Mouse (Mus musculus) small intestine, adult 2 months (tissue): Measurements from ENCODE around the gene Phtf2. TPM values are rescaled to one million over a fixed set of nuclear protein-coding genes. Genes with fewer than 3 reads are reported as not detected.
"Not testable (repeated sequence)": the region's sequence is repeated elsewhere in the genome, so short reads cannot be mapped to it uniquely, and the experiment has no call there.

Experiments
- H3K27ac ChIP-seq: fragments of 200-500 bp; 2 replicates; pipeline ENCODE4 v1.5.1; 2012; ENCODE audit warnings: low read depth, low read length, control low read depth, inconsistent platforms; ENCODE audit not compliant: insufficient read depth
- H3K27me3 ChIP-seq: fragments of 200-500 bp; 2 replicates; pipeline ENCODE4 v1.6.1; 2012; ENCODE audit warnings: mild to moderate bottlenecking, moderate library complexity, low read length, inconsistent platforms; ENCODE audit not compliant: control insufficient read depth, insufficient read depth
- H3K36me3 ChIP-seq: fragments of 200-500 bp; 2 replicates; pipeline ENCODE4 v1.6.1; 2012; ENCODE audit warnings: mild to moderate bottlenecking, low read length, control low read depth, inconsistent platforms; ENCODE audit not compliant: control insufficient read depth, insufficient read depth
- H3K4me1 ChIP-seq: fragments of 200-500 bp; 2 replicates; pipeline ENCODE4 v1.6.1; 2012; ENCODE audit warnings: low read length, inconsistent platforms, mixed read lengths; ENCODE audit not compliant: control insufficient read depth, insufficient read depth, insufficient read length
- H3K4me3 ChIP-seq: fragments of 200-500 bp; 2 replicates; pipeline ENCODE4 v1.5.1; 2012; ENCODE audit warnings: low read depth, mild to moderate bottlenecking, control low read depth, inconsistent platforms, low read length, moderate library complexity
- CTCF ChIP-seq: fragments of 200-500 bp; IDR thresholded peaks from 2 replicates; pipeline ENCODE4 v1.5.1; 2012; ENCODE audit warnings: low read depth, mild to moderate bottlenecking, control low read depth, inconsistent platforms, low read length, moderate library complexity, mixed read lengths; ENCODE audit not compliant: insufficient replicate concordance, insufficient read length; ENCODE audit errors: extremely low read depth
- POLR2A ChIP-seq: fragments of 200-500 bp; IDR thresholded peaks from 2 replicates; pipeline ENCODE4 v1.6.1; 2012; ENCODE audit warnings: low read depth, mild to moderate bottlenecking, control low read depth, inconsistent platforms, low read length, moderate library complexity
- WGBS: fragments of 180-500 bp; shearing (Covaris S2); methylation state at CpG from one replicate; pipeline ENCODE4 v1.1.7; 2018; 5-methylcytosine and 5-hydroxymethylcytosine counted together
- polyA plus RNA-seq: library from polyadenylated mRNA; depleted of rRNA; stranded (reverse); fragments of >200 nt; gene quantifications from 2 replicates; pipeline ENCODE4 v1.2.3, GENCODE M21; 2012

Gene Phtf2
- polyA plus RNA-seq, 1 experiment, result 0.27 TPM

GRCm38 (mm10) chr5:20791793-20792554 is 90.0 kb downstream of the Phtf2 start:
- Histone ChIP-seq H3K4me3 (no peak overlapping the region), H3K27ac (no peak overlapping the region), H3K36me3 (peaks cover 9% of the 10 kb centered on the region), H3K4me1 (no peaks in the 10 kb centered on the region), H3K27me3 (no peaks in the 10 kb centered on the region)
- TF ChIP-seq POLR2A (no peak), CTCF (no peak)
- 76% methylated on average over 10 of the region's 10 CpGs for WGBS

- not testable (repeated sequence) for H3K4me3 ChIP-seq, H3K4me1 ChIP-seq, H3K36me3 ChIP-seq, H3K27me3 ChIP-seq, H3K27ac ChIP-seq
- 82% methylated on average over 4 of the region's 5 CpGs for WGBS
These were observed 95.5 kb downstream of the Phtf2 start for GRCm38 (mm10) chr5:20786471-20786870.

- Histone ChIP-seq H3K4me1 (no peaks in the 10 kb centered on the region), H3K27me3 (no peaks in the 10 kb centered on the region), H3K4me3 (no peak overlapping the region), H3K27ac (no peak overlapping the region), H3K36me3 (peaks cover 1% of the 10 kb centered on the region; the same call in 1 of the 2 replicates)
- 78% methylated on average over 1 of the region's 1 CpGs for WGBS
- TF ChIP-seq CTCF (no peak), POLR2A (no peak)
These were observed 100.8 kb downstream of the Phtf2 start for GRCm38 (mm10) chr5:20781116-20781515.

GRCm38 (mm10) chr5:20779191-20779590 is 102.7 kb downstream of the Phtf2 start:
- Histone ChIP-seq H3K36me3 (peaks cover 1% of the 10 kb centered on the region; the same call in 1 of the 2 replicates), H3K27ac (no peak overlapping the region), H3K4me1 (no peaks in the 10 kb centered on the region), H3K27me3 (no peaks in the 10 kb centered on the region), H3K4me3 (no peak overlapping the region)
- no peak for TF ChIP-seq CTCF
- TF ChIP-seq POLR2A, result no peak
- 73% methylated on average over 2 of the region's 2 CpGs for WGBS

- H3K36me3 ChIP-seq, result peaks cover 3% of the 10 kb centered on the region; the same call in 1 of the 2 replicates
- WGBS, result 70% methylated on average over 8 of the region's 8 CpGs
- H3K4me3 ChIP-seq, result no peak overlapping the region
- H3K27me3 ChIP-seq, result no peaks in the 10 kb centered on the region
- TF ChIP-seq POLR2A (no peak), CTCF (no peak)
- no peaks in the 10 kb centered on the region for H3K4me1 ChIP-seq
- no peak overlapping the region for H3K27ac ChIP-seq
These were observed 103.5 kb downstream of the Phtf2 start for GRCm38 (mm10) chr5:20778274-20778984.

- WGBS, result 77% methylated on average over 3 of the region's 3 CpGs
- TF ChIP-seq CTCF (no peak), POLR2A (no peak)
- no peaks in the 10 kb centered on the region for H3K4me1 ChIP-seq
These were observed 108.6 kb downstream of the Phtf2 start for GRCm38 (mm10) chr5:20773341-20773740.

GRCm38 (mm10) chr5:20765365-20765920 is 116.5 kb downstream of the Phtf2 start:
- 92% methylated on average over 7 of the region's 7 CpGs for WGBS
- H3K4me3 ChIP-seq, result no peak overlapping the region
- TF ChIP-seq CTCF (no peak), POLR2A (no peak)
- no peaks in the 10 kb centered on the region for H3K4me1 ChIP-seq
- no peak overlapping the region for H3K27ac ChIP-seq
- H3K36me3 ChIP-seq, result peaks cover 8% of the 10 kb centered on the region; the same call in 1 of the 2 replicates
- no peaks in the 10 kb centered on the region for H3K27me3 ChIP-seq

More at GRCm38 (mm10) chr5:20773341-20773740, 108.6 kb downstream of the Phtf2 start:
- no peak overlapping the region for H3K4me3 ChIP-seq
- H3K27me3 ChIP-seq, result no peaks in the 10 kb centered on the region
- H3K27ac ChIP-seq, result no peak overlapping the region
- peaks cover 6% of the 10 kb centered on the region; the same call in 1 of the 2 replicates for H3K36me3 ChIP-seq

- 90% methylated on average over 3 of the region's 3 CpGs for WGBS
- H3K27ac ChIP-seq, H3K4me3 ChIP-seq, H3K36me3 ChIP-seq, H3K4me1 ChIP-seq, H3K27me3 ChIP-seq: not testable (repeated sequence)
These were observed 119.5 kb downstream of the Phtf2 start for GRCm38 (mm10) chr5:20762441-20762840.
